Mouse (Mus musculus) layer of hippocampus, postnatal 14 days (tissue): Measurements from ENCODE around the gene Hoxc10. TPM values are rescaled to one million over a fixed set of nuclear protein-coding genes. Genes with fewer than 3 reads are reported as not detected.
A peak's percentile ranks its signal among the peaks of the same experiment; 100 is the strongest.

ENCODE experiments used
- DNase-seq, 2 experiments: peaks; one replicate each; pipeline ENCODE4 v3.0.0; 2021 to 2022; ENCODE audit warnings: low spot score in 2 of 2, mixed read lengths in 1 of 2
- total RNA-seq, 2 experiments: library from RNA; stranded (reverse); gene quantifications; 2 replicates each; pipeline ENCODE4 v1.2.3; 2021

The Hoxc10 gene
- total RNA-seq, 2 experiments from 2014 or later: not detected

DNA sequence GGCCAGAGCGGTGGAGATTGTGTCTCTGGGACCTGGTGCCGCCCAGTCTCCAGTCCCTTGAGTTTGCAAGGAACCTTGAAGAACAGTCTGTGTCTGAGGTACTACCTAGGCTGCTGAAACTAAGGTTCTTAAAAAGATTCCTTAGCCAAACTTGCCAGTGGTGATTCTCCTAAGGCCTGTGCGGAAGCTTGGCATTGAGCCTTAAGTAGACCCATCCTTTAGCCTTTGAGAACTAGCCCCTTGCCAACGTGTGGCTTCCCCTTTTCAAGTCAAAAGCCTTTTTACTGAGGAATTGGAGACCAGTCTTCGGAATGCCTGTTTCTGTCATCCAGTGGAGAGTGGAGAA is 23.2 kb upstream of the Hoxc10 start:
- DNase-seq: no peak

DNA sequence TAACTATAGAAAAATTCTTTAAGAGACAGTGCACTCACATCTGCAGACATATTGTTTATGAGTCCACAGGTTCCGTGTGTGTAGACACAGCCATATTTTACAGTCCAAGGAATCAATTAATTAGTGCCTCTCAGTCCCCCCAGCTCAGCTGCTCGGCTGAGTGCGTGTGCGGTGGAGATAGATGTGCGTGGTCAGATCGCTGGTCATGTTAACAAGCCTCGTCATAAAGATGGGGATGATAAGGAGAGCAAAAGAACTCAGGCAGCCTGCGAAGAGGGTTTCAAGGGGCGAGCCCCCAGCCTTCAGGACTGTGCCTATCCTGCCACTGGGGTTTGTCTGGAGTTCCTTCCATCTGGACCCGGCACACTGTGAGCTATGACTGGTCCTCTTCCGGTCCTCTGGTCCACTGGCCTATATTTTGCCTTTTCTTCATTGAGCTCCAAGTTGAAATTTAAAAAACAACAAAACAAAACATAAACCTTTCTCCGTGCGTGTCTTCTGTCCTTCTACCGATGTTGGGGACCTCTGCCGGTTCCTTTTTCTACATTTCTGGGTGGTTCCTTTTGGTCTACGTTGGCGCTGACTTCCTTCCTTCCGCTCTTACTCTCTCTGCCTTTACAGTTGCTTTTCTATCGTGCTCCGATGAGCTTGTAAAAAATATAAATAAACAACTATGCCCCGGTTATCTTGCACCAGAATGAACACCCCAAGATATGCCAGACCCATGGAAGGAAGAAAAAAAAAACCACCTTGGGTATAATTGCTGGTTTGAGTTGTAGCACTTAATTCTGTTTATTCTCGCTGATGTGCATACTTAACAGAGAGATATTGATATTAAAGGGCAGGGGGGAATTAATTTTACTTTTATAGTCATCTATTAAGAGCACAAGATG is 21.2 kb upstream of the Hoxc10 start:
- DNase-seq: no peak

DNA sequence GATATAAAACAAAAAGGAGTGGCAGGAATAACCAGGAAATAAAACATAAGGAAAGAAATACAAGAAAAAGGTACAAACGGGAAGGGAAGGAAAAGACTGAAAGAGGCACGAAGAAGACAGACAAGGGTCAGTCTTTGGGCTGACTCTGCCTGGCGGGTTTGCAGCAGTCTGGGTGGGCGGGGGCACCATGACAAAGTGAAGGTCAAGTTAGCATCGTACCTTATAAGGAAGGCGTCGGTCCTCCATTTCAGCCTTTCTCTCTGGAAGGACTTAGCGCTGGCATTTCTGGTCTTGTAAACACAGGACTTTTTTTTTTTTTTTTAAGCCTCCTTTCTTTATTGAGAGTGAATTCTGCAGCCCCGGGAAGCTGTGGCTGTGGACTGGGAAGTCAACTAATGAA is 19.3 kb upstream of the Hoxc10 start:
- no peak for DNase-seq

DNA sequence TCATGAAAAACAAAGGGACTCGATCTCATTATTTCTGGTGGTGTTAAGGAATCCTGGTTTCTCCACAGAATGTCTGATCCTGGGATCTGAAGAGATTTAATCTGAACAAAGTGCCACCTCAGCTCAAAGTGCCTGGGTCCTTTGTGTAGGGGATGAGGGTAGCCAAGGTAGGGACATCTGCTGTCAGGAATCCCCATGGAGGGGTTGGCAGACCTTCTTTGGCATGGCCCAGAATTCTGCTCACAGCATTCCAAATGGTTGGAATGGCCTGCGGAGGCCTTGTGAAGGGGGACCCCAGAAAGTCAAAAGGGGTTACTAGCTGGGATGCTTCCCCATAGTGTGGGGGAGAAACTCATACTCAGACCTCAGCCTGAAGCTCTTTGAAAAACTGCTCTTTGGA is 17.8 kb upstream of the Hoxc10 start:
- no peak for DNase-seq

DNA sequence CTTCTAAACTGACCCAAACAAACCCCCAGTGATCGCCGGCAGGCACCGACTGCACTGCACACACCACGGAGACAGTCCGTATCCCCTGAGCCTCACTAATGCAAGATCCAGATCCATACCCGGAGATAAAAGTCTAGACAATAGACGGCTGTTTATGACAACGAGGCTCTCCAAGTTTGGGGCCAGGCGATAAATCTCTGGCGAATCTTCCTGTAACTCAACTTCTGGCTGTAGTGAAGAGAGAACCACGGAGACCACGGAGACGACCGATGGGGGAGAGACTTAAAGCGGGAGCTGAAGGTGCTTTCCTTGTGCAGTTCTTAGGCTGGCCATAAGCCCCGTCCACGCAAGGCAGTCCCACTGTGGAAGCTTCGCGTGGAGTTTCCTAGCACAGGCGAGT is 16.9 kb upstream of the Hoxc10 start:
- no peak for DNase-seq

DNA sequence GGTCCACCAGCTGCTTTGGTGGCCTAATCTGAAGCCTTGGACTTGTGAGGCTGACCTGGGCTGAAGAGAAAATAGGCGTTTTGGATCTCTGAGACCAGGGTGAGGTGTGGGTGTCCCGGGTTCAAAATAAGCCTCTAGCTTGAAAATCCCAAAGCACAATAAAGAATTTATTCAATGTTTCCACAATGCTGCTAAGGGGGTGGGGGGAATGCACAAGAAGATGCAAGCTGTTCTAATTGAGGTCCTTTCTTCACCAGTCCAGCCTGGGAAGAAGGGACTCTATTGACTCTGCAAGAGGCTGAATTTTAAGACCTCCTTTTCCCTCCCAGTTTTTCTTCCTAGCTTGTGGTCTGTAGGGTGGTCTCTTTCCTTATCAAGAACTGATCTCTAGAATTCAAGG is 15.7 kb upstream of the Hoxc10 start:
- DNase-seq: no peak

DNA sequence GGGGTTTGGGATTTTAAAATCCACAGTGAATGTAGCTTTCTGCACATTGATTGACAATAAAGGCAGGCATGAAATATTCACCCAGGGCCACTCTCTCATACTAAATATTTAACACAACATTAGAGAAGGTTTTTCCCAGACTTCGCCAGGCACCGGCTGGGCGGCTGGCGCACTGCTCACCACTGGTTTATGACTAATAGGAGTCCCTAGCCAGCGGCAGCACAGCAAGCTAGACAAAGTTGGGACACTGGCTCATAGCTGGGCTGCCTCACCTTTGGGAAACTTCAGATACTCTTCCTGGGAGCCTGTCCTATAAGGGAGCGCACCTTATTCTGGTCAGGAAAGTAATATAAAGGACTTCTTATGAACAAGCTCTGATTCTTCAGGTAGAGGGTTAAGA is 13.0 kb upstream of the Hoxc10 start:
- no peak for DNase-seq

DNA sequence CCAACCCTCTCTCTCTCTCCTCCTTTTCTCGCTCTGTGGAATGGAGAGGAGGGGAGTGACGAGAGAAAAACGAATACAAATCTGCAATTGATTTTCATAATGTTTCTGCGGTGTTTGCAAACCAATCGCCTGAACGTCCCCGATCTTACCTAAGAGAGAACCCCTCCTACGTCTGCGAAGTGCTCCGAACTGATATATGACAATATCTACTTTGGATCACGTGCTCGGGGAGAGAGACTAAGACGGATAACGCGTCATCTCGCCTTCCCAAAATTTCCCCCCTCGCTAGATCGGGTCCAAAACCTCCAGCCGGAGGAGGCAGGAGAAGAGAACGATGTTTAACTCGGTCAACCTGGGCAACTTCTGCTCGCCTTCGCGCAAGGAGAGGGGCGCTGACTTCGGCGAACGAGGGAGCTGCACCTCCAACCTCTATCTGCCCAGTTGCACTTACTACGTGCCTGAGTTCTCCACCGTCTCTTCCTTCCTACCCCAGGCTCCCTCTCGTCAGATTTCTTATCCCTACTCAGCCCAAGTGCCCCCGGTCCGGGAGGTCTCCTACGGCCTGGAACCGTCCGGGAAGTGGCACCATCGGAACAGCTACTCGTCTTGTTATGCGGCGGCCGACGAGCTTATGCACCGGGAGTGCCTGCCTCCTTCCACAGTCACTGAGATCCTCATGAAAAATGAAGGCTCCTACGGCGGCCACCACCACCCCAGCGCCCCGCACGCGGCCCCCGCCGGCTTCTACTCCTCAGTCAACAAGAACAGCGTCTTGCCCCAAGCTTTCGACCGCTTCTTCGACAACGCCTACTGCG is 12.2 kb upstream of the Hoxc10 start, which contains the start of gene Hoxc11:
Gene Hoxc11 (plus strand): TSS at position 236 of the 815 bp plus-strand sequence.
- DNase-seq: no peak

DNA sequence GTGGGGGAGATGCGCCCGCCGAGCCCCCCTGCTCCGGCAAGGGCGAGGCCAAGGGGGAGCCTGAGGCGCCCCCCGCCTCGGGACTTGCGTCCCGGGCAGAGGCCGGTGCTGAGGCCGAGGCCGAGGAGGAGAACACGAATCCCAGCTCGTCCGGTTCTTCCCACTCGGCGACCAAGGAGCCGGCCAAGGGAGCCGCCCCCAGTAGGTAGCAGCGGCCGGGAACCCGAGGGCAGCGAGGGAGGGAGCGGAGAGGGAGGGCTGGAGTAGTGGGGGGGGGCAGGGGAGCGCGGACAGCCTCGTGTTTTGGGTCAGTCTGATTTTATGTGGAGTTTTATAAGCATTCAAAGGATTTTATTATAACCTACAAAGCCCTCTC is 11.6 kb upstream of the Hoxc10 start:
- DNase-seq: no peak

DNA sequence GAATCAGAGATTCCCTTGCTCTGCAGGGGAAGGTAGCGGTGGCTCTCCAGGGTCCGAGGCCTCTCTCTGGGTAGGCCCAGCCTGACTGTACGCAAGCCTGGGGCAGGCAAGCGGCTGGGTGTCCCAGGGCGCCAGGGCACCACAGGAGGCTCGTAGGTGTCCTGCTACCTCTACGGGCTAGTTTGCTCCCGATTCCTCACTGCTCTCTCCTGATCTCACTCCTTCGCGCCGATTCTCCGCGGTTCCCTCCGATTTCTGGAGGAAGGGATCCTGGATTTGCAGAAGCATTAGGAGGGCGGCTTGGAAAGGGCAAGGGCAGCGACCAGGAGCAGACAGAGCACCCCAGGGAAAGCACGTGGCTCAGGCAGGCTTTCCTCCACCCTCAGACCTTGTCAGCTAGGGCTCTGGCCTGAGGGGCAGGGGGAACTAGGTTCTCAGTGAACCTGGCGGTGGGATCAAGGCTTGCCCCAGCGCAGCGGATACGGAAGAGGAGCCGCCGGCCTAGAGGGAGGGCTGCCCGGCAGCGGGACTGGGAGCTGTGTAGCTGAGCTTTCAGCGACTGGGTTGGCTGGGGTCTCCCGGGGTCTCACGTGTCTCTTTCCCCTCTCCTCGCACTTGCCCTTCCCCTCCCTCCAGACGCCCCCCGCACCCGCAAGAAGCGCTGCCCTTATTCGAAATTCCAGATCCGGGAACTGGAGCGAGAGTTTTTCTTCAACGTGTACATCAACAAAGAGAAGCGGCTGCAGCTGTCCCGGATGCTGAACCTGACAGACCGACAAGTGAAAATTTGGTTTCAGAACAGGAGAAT is 10.6 kb upstream of the Hoxc10 start:
- no peak for DNase-seq

DNA sequence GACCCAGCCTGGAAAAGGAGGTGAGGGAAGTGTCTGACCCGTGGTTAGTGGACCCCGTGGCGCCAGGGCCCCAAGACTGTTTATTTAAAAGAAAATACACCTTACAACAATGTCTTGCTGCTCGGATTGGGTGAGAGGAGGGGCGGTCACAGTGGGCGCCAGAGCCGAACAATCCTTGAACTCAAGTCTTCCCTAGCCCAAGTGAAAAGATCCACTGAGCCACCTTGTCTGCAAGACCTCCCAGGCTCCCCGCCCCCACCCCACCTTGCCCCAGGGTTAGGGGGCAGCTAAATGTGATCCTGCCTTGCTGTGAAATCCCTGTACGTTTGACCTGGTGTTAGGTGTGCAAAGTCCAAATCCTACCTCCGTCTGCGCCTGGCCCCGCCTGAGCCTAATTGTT is 9.7 kb upstream of the Hoxc10 start:
- no peak for DNase-seq

DNA sequence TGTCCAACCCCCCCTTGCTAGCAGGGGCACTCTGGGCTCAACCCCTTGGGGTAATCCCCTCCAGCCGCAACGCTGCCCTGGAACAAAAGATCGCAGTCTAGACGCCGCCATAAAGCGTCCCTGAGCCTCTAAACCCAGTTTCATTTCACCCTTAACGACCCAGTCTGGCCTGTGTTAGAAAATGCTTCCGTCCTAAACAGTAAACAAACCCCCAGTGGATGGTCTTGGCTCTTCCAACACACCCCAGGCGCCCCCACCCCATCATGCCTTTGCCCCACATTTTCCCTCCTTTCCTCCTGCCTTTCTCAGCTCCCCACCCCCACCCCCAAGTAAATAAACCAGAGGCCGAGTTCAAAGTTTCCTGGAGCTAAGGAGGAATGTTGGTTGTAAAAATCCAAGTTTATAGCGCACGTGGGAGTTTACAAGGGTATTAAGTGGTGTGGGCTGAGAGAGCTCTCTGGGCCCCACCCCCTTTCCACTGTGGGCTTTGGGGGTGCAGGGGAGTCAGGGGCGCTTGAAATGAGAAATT is 6.9 kb upstream of the Hoxc10 start:
- no peak for DNase-seq

DNA sequence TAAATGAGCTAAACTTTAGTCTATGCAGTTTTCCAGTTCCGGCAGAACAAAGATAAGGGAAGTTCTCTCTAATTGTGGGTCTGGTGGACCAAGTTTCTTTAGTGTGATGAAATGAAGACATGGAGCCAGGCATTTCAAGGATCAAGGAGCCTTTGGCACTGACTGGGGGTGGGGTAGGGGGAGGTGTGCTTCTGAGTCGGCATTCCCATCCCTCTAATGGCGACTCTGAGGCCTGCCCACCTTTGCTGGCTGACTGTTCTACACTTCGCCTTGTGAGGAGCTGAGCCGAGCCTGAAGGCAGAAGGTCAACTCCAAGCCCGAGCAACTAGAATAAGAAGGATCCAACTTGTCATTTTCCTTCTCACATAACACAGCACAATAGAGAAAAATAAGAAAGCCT is 4.9 kb upstream of the Hoxc10 start:
- DNase-seq: no peak

DNA sequence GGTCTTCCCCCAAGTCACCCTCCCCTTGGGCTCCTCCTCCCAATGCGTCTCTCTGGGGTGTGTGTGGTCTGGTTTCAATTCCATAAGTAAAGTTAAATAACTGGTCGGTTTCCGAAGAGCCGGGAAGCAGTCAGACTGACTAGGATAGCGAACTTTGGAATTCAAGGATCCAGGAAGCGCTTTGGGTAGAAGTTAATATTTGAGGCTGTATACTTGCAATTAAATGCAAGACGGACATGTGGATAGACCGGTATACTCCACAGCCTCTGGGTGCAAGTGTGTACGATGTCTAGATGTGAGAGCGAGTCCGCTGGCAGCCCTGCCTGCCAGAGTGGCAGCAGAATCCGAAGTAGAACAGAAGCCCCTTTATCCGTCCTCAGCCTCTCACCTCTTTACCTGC is 4.1 kb upstream of the Hoxc10 start:
- DNase-seq: no peak

DNA sequence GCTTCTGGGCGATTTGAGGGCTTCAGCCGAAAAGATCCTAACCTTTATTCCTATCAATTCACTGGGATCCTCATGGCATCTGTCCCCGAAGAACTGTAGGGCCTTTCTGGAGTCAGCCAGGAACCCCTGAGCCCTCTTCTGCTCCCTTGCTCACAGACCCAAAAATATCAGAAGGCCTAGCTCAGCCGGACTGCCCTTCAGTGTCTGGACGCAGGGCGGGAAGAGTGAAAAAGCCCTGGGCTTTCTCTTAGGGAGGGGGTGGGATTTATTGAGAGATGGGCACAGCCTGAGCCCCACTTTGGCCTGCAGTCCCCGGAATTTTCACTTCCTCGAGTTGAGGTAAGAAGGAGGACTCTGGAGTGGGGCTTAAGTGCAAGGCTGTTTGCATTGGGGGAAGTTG is 3.3 kb upstream of the Hoxc10 start:
- no peak for DNase-seq

DNA sequence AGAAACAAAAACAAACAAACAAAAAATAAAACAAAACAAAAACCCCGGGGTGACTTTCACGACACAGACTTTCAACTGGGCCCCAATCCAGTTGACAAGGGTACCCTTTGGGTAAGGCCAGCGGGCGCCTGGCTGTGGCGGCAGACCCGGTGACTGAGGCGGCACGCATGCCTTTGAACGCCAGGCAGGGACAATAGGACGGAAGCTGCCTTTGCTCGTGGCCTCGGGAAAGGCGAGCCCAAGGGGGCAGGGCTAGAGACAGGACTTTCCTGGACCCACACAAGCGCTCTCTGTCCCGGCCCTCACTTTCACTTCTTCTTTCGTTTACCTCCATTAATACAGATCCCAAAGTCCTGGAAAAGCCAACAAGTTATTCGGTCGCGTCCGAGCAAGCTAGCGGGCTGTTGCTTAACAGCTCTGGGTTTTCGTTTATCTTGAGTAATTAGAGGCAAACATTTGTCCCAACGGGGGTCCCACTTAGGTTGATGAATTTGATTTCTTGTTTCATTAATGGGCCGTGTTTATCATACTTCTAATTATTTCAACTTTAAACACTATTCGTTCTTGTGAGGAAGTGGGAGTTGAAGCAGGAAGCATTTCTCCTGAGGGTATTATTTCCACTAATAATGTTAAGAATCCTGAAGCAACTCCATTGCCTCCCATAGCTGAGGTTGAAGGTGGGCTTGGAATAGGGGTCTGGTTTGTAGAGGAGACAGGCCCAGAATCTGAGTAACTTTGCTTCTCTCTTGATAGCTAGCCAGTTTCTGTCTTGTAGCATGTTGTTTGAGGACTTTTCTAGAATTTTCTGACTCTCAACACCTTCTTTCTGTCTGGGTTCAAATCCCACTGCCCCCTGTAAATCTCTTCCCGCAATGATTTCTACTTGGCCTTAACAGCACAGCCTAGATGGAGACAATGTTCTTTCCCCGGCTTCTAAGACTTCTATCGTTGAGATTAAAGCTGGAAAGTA is 2.6 kb upstream of the Hoxc10 start:
- no peak for DNase-seq

DNA sequence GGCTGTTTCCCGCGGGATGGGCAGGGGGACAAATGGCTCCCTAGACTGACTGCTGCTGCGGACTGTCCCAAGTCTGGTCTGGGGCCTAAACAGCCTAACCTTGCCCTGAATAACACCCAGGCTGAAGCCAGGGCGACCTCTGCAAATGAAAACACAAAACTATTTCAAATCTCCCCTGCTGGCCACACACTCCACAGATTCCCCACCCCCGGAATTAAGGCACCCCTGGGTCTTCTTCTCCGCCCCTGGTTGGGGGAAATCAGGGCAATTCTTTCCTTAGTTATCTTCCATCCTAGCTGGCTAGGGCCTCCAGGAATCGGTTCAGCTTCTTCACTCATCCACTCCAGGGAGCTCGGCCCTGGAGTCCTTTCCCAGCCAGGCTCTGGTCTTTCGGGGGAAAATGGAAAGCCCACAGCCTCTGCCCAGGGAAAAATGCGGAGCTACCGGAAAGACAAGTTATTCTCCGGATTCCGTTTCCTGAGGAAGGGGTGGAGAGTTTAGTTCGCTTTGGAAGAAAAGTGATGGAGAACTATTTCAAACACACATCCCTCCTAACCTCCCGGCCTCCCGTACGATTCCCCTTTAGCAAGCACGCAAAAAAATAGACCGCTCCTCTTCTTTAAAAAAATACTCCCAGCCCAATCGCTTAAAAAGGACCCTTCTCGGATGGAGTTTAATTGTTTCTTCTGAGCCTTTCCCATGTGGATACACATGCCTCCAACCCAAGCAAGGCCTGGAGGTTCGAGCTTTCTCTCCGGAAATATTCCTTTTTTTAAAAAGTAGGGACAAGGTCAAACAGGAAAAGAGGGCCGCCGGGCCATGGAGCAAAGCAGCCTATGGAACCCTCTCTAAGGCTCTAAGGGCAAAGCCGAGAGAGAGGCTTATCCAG is 1.3 kb upstream of the Hoxc10 start:
- no peak for DNase-seq

DNA sequence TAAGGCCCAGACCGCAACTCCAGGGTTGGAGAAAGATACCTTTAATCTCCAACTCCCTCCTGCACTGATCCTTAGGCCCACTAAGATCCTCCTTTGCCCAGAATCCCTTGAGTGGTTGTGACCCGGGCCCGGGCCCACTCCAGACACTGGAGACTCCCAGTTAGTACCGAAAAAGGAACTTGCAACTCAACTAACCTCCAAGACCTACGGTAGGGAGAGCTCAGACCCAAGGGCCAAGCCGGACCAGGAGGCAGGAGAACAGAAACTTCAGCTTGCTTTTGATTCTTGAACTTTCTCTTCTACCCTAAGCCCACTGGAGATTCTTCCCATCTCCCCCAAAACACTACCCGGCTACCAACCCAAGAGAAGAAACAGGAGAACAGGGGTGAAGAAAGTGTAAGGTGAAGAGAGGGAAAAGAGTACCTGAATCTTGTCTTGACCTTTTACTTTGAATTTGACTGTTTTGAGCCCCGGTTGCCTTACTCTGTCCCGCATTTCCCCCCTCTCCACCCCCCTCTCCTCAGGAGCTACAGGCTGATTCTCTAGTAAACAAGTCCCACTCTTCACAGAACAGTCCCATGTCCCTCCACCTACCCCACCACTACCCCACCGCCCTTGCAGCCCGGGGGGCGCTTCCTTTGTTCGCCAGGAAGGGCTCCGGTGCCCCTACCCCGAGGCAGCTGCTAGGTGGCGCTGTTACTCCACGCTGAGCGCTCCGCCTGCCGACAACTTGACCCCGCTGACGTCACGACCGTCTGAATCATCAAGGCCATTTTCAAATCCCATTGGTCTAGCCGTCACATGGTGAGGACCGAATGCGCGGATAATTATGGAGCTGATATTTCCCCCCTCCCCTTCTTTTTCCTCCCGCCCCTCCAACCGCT is 462 bp upstream of the Hoxc10 start:
- DNase-seq: peak in 1 of 2 experiments; percentile 25

DNA sequence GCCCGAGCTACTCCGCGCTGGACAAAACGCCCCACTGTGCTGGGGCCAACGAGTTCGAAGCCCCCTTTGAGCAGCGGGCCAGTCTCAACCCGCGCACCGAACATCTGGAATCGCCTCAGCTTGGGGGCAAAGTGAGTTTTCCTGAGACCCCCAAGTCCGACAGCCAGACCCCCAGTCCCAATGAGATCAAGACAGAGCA is 615 bp downstream of the Hoxc10 start, which contains the start of gene Hoxc5:
Gene Hoxc5 (plus strand): TSS at position 132 of the 199 bp plus-strand sequence.
- DNase-seq: no peak
